Mouse (Mus musculus) hindbrain, embryonic 12.5 days (tissue): ENCODE results near the gene Dnal1. TPM values are rescaled to one million over a fixed set of nuclear protein-coding genes. Genes with fewer than 3 reads are reported as not detected.
"Not testable (repeated sequence)": the region's sequence is repeated elsewhere in the genome, so short reads cannot be mapped to it uniquely, and the experiment has no call there.

Source experiments
- ATAC-seq: fragments of 200-750 bp; cut with Nextera tagmentation; 2 replicates; pipeline ENCODE4 v1.8.0; 2017; ENCODE audit warnings: moderate TSS enrichment; ENCODE audit not compliant: low FRiP score
- H3K27ac ChIP-seq: fragments of 300-500 bp; sonication (generic); 2 replicates; pipeline ENCODE4 v1.5.1; 2016; ENCODE audit warnings: mild to moderate bottlenecking
- H3K27me3 ChIP-seq: fragments of 300-500 bp; sonication (generic); 2 replicates; pipeline ENCODE4 v1.6.1; 2016; ENCODE audit warnings: mild to moderate bottlenecking
- H3K36me3 ChIP-seq: fragments of 300-500 bp; sonication (generic); 2 replicates; pipeline ENCODE4 v1.6.1; 2016; ENCODE audit warnings: mild to moderate bottlenecking
- H3K4me1 ChIP-seq: fragments of 300-500 bp; sonication (generic); 2 replicates; pipeline ENCODE4 v1.6.1; 2016
- H3K4me2 ChIP-seq: fragments of 300-500 bp; sonication (generic); replicated peaks from 2 replicates; pipeline ENCODE4 v1.6.1; 2016; ENCODE audit warnings: mild to moderate bottlenecking
- H3K4me3 ChIP-seq: fragments of 300-500 bp; sonication (generic); 2 replicates; pipeline ENCODE4 v1.5.1; 2016; ENCODE audit warnings: mild to moderate bottlenecking
- H3K9ac ChIP-seq: fragments of 300-500 bp; sonication (generic); 2 replicates; pipeline ENCODE4 v1.6.1; 2016; ENCODE audit warnings: mild to moderate bottlenecking, moderate library complexity
- H3K9me3 ChIP-seq: fragments of 300-500 bp; sonication (generic); replicated peaks from 2 replicates; pipeline ENCODE4 v1.6.1; 2016; ENCODE audit warnings: mild to moderate bottlenecking
- WGBS: fragments of 180-500 bp; shearing (Covaris S2); methylation state at CpG from one replicate; pipeline ENCODE4 v1.1.7; 2016; 5-methylcytosine and 5-hydroxymethylcytosine counted together
- polyA plus RNA-seq: library from polyadenylated mRNA; unstranded; fragments of >200 nt; fragmentation: Nextera tagmentation; extraction: Ambion mirVana; gene quantifications from 2 replicates; pipeline ENCODE4 v1.2.1, GENCODE M21; 2016

Dnal1 gene
- 8.7 and 11.2 TPM in 2 replicates for polyA plus RNA-seq

DNA sequence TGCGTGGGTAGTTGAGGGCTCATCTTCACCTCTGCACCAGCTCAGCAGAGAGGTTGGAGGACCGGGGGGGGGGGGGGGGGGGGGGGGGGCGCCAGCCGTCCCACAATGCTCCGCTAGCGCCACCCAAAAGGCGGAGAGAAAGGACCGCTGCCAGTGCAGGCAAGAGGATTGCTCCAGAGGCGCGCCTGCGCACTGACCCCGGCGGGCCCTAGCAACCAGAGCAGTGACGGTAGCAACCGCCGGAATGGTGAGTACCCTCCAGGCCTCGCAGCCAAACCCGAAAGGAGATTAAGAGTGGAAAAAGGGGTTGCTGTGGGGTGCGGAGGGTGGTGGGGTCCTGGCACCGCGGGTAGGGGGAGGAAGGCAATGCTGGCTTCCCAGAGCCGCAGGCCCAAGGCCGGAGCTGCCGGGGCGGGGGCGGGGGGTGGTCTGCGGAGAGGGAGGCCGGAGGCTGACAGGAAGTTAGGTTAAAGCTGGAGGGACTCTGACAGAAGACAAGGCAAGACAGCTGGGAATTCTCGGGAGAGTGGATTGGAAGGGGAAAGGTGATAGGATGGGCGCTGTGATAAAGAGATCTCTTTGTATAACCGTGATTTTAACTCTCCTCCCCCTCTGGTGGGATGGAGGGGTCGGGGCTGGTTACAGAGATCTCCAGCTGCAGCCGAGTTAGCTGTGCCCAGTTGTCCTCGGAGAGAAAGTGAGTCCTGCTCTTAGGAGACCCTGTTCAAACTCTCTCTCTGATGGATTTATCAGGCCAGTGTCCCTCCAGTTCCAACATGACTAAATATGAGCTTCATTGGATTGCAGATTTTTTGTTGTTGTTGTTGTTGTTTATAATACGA is at the start of gene Dnal1:
Dnal1 (plus strand) TSS at position 214 of the 842 bp plus-strand sequence.
- no peaks in the 10 kb centered on the region for H3K9me3 ChIP-seq
- peak within 1 kb of the TSS; percentile 85 for H3K4me3 ChIP-seq
- peak within 1 kb of the TSS; percentile 78 for H3K4me2 ChIP-seq
- no peaks in the 10 kb centered on the region for H3K27me3 ChIP-seq
- peak within 1 kb of the TSS; percentile 52; the same call in 1 of the 2 replicates for H3K27ac ChIP-seq
- peaks cover 8% of the 10 kb centered on the region for H3K4me1 ChIP-seq
- H3K9ac ChIP-seq: peak within 1 kb of the TSS; percentile 81
- WGBS: 2% methylated on average over 31 of the region's 35 CpGs
- H3K36me3 ChIP-seq: no peaks in the 10 kb centered on the region
- peak; percentile 97 for ATAC-seq

GRCm38 (mm10) chr12:84064621-84065020 is 49.5 kb upstream of the Dnal1 start:
- no peak for ATAC-seq
- no peaks in the 10 kb centered on the region for H3K36me3 ChIP-seq
- H3K9ac ChIP-seq: no peak overlapping the region
- peaks cover 28% of the 10 kb centered on the region for H3K27me3 ChIP-seq
- WGBS: 70% methylated on average over 8 of the region's 8 CpGs
- H3K9me3 ChIP-seq: no peaks in the 10 kb centered on the region
- no peak overlapping the region for H3K4me3 ChIP-seq
- H3K4me1 ChIP-seq: no peaks in the 10 kb centered on the region
- H3K4me2 ChIP-seq: no peak overlapping the region
- H3K27ac ChIP-seq: no peak overlapping the region

DNA sequence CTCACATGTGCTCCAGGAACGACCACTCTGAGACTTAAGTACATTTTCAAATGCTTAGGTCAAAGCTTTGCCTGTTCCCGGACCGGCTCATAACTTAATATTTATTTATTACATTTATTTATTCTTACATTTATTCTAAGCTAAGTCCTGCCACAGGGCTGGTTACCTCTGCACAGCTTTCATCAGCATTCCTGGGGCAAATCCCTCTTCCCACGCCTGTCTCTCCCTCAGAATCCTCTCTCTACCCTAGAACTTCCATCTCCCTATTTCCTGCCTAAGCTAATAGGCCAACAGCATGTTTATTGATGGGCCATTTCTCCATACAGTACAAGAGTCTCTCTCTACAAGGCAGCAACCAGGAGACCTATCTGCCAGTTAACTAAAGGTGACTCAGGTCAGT is 46.4 kb upstream of the Dnal1 start:
- H3K4me3 ChIP-seq: no peak overlapping the region
- no peaks in the 10 kb centered on the region for H3K4me1 ChIP-seq
- no peak overlapping the region for H3K27ac ChIP-seq

DNA sequence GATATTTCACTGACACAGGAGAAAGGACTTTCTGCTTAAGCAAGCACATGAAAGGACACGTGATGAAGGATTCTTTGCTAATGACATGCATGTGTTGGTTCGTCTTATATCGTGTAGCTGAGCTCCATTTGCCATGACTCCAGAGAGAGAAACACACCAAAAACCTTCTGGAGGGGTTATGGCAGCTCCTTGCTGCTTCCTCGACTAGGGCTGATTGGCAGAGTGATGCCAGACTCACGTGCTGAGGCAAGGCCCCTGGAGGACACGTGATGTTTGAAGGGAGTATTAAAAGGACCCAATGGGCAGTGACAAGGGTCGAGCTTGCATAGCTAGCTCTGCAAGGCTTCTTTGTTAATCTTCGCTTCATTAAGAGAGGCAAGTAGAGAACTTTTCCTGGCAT is 45.9 kb upstream of the Dnal1 start:
- Histone ChIP-seq H3K4me3 (no peak overlapping the region), H3K36me3 (no peaks in the 10 kb centered on the region), H3K4me1 (no peaks in the 10 kb centered on the region), H3K9ac (no peak overlapping the region), H3K27me3 (peaks cover 45% of the 10 kb centered on the region), H3K27ac (no peak overlapping the region), H3K4me2 (no peak overlapping the region), H3K9me3 (no peaks in the 10 kb centered on the region)
- 58% methylated on average over 8 of the region's 8 CpGs for WGBS
- ATAC-seq: no peak

More for the DNA sequence above, 46.4 kb upstream of the Dnal1 start:
- no peaks in the 10 kb centered on the region for H3K9me3 ChIP-seq
- peaks cover 45% of the 10 kb centered on the region for H3K27me3 ChIP-seq
- H3K36me3 ChIP-seq: no peaks in the 10 kb centered on the region
- ATAC-seq: no peak
- no peak overlapping the region for H3K4me2 ChIP-seq
- WGBS: 84% methylated on average over 4 of the region's 4 CpGs
- no peak overlapping the region for H3K9ac ChIP-seq

GRCm38 (mm10) chr12:84068986-84069385 is 45.2 kb upstream of the Dnal1 start, which contains the start of gene Acot5:
Gene Acot5, plus strand, starts transcription at chr12:84069325.
- Histone ChIP-seq H3K9me3 (no peaks in the 10 kb centered on the region), H3K36me3 (no peaks in the 10 kb centered on the region), H3K27ac (no peak within 1 kb of the TSS), H3K4me2 (peak within 1 kb of the TSS; percentile 61), H3K27me3 (peaks cover 45% of the 10 kb centered on the region), H3K4me1 (no peaks in the 10 kb centered on the region), H3K4me3 (peak within 1 kb of the TSS; percentile 38), H3K9ac (peak within 1 kb of the TSS; percentile 49; the same call in 1 of the 2 replicates)
- no peak for ATAC-seq
- 60% methylated on average over 9 of the region's 9 CpGs for WGBS

DNA sequence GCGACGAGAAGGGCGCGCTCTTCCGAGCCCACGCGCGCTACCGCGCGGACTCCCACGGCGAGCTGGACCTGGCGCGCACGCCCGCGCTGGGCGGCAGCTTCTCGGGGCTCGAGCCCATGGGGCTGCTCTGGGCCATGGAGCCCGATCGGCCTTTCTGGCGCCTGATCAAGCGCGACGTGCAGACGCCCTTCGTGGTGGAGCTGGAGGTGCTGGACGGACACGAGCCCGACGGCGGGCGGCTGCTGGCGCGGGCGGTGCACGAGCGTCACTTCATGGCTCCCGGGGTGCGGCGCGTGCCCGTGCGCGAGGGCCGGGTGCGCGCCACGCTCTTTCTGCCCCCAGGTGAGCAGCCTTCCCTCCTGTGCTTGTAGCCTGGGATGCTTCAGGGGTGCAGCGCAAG is 44.6 kb upstream of the Dnal1 start:
- not testable (repeated sequence) for H3K27ac ChIP-seq, ATAC-seq, H3K4me1 ChIP-seq, H3K36me3 ChIP-seq, H3K9me3 ChIP-seq
- WGBS: 2% methylated on average over 46 of the region's 52 CpGs
- H3K4me2 ChIP-seq: peak overlapping the region; percentile 61
- H3K27me3 ChIP-seq: peaks cover 45% of the 10 kb centered on the region
- H3K9ac ChIP-seq: peak overlapping the region; percentile 49; the same call in 1 of the 2 replicates
- peak overlapping the region; percentile 38 for H3K4me3 ChIP-seq

DNA sequence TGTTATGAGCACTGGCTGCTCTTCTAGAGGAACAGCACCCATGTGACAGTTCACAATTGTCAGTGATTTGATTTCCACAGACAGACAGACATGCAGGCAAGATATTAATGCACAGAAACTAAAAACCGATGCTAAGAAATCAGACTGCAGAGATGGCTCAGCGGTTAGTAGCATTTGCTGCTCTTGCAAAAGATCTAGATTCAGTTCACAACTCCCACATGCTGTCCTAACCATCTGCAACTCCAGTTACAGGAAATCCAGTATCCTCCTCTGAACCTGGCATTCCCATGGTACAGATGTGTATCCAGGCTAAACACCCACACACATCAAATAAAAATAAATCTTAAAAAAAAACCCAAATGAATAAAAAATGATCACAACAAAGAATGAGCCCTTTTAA is 42.5 kb upstream of the Dnal1 start:
- no peak overlapping the region for H3K9ac ChIP-seq
- H3K4me3 ChIP-seq: no peak overlapping the region
- no peak overlapping the region for H3K4me2 ChIP-seq
- H3K27ac ChIP-seq: no peak overlapping the region
- 85% methylated on average over 2 of the region's 2 CpGs for WGBS
- no peaks in the 10 kb centered on the region for H3K36me3 ChIP-seq
- no peaks in the 10 kb centered on the region for H3K4me1 ChIP-seq
- peaks cover 44% of the 10 kb centered on the region for H3K27me3 ChIP-seq
- no peak for ATAC-seq
- H3K9me3 ChIP-seq: no peaks in the 10 kb centered on the region

GRCm38 (mm10) chr12:84077371-84077990 is 36.7 kb upstream of the Dnal1 start:
- 82% methylated on average over 4 of the region's 4 CpGs for WGBS
- no peak overlapping the region for H3K9ac ChIP-seq
- H3K4me2 ChIP-seq: no peak overlapping the region
- H3K27ac ChIP-seq: no peak overlapping the region
- no peak for ATAC-seq
- no peak overlapping the region for H3K4me3 ChIP-seq
- no peaks in the 10 kb centered on the region for H3K36me3 ChIP-seq
- no peaks in the 10 kb centered on the region for H3K9me3 ChIP-seq
- no peaks in the 10 kb centered on the region for H3K4me1 ChIP-seq
- no peaks in the 10 kb centered on the region for H3K27me3 ChIP-seq

DNA sequence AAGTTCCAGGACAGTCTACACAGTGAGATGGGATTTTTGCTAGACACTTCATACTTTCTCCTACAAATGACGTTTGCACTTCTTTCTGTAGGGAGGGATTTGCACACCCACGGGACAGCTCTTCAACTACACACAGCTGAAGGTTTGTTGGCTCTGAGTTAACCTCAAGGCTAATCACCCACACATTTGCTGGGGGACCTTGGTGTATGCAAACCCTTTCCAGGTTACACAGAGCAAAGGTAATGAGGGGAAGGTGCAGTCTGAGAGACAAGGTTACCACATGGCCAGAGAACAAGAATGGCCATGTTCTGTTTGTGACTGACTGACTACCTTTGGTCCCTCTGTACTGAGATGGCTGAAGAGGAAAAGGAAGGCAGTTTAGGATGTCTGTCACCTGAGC is 30.3 kb upstream of the Dnal1 start:
- Histone ChIP-seq H3K4me3 (no peak overlapping the region), H3K4me2 (no peak overlapping the region), H3K9me3 (0 out of 2 replicates have a peak, but pooled peaks cover 4% of the 10 kb centered on the region), H3K27me3 (no peaks in the 10 kb centered on the region), H3K9ac (no peak overlapping the region), H3K27ac (no peak overlapping the region), H3K4me1 (no peaks in the 10 kb centered on the region), H3K36me3 (no peaks in the 10 kb centered on the region)
- ATAC-seq: no peak
- 85% methylated on average over 2 of the region's 2 CpGs for WGBS

- no peak overlapping the region for H3K4me2 ChIP-seq
- no peaks in the 10 kb centered on the region for H3K36me3 ChIP-seq
- H3K27me3 ChIP-seq: no peaks in the 10 kb centered on the region
- H3K4me1 ChIP-seq: no peaks in the 10 kb centered on the region
- 86% methylated on average over 4 of the region's 4 CpGs for WGBS
- no peak overlapping the region for H3K4me3 ChIP-seq
- H3K9ac ChIP-seq: no peak overlapping the region
- peaks cover 9% of the 10 kb centered on the region; the same call in 1 of the 2 replicates for H3K9me3 ChIP-seq
- no peak for ATAC-seq
- no peak overlapping the region for H3K27ac ChIP-seq
Measured at GRCm38 (mm10) chr12:84084581-84084980, 29.6 kb upstream of the Dnal1 start.

GRCm38 (mm10) chr12:84094666-84095065 is 19.5 kb upstream of the Dnal1 start:
- not testable (repeated sequence) for H3K27me3 ChIP-seq, H3K36me3 ChIP-seq, H3K4me3 ChIP-seq, H3K9ac ChIP-seq, H3K4me1 ChIP-seq, H3K27ac ChIP-seq, H3K4me2 ChIP-seq, ATAC-seq
- H3K9me3 ChIP-seq: peaks cover 20% of the 10 kb centered on the region
- WGBS: 88% methylated on average over 5 of the region's 5 CpGs

DNA sequence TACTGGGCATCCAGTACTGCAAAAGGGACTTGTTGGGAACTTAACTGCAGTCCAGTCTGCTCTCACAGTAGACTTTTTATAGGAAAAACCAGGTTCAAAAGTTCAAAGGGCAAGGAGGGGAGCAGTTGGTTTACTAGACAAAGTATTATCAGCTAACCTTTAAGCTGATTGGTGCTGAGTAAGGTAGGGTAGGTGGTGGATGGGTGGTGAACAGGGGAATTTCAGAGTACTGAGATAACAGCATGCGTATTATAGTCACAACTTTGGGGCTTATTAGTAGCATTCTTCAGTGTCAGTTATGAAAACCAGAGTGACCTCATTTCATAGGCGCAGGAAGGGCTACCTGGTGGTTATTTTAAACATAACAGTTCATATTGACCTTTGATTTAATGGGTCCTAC is 14.6 kb upstream of the Dnal1 start:
- ATAC-seq: no peak
- H3K9me3 ChIP-seq: 0 out of 2 replicates have a peak, but pooled peaks cover 3% of the 10 kb centered on the region
- H3K27ac ChIP-seq: no peak overlapping the region
- no peak overlapping the region for H3K9ac ChIP-seq
- peaks cover 2% of the 10 kb centered on the region; the same call in 1 of the 2 replicates for H3K4me1 ChIP-seq
- H3K4me2 ChIP-seq: no peak overlapping the region
- no peak overlapping the region for H3K4me3 ChIP-seq
- no peaks in the 10 kb centered on the region for H3K27me3 ChIP-seq
- H3K36me3 ChIP-seq: no peaks in the 10 kb centered on the region
- WGBS: 94% methylated on average over 2 of the region's 2 CpGs
